Mouse (Mus musculus) heart, postnatal 0 days (tissue): ENCODE measurements around the gene Rnase11.

Experiments used
- CTCF ChIP-seq: IDR thresholded peaks from 2 replicates; pipeline ENCODE4 v1.5.1; 2016; ENCODE audit warnings: antibody characterized with exemption, control low read depth, low read depth
- EP300 ChIP-seq: IDR thresholded peaks from 2 replicates; pipeline ENCODE4 v1.6.1; 2016; ENCODE audit warnings: antibody characterized with exemption, low read depth

DNA sequence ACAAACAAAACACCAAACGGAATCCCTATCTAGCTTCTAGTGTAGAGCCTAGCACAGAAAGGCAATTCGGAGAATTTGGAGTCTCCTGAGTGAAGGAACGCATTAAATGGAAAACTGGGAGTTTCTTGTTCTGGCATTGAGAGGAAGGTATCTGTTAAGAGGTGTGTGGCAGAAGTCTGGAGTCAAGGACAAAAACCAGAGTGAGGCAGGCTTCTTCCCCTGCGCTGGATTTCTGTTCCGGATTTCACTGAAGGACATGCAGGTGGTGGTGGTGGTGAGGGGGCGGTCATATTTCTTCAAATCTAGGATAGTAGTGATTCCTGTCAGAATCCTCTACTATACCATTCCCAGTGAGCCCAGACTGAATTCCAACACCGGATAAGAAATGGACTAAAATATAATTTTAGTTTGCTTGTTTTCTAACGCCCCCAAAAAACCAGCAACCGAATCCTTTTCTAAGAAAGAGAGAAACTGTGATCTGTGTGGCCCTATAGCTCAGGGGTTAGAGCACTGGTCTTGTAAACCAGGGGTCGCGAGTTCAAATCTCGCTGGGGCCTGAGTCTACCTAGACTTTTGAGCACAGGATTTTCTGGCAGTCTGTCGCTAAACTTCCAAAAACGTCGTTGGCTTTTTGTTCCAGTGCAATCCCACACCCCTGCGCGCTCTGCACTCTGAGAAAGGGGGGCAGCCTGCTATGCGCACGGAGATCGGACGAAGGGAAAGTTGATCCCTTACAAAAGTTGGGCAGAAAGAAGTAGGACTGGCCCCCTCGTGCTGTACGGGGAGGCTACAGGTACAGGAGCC, 38.4 kb upstream of the Rnase11 start:
- TF ChIP-seq CTCF (no peak), EP300 (no peak)
